Mouse (Mus musculus) liver, adult 2 months (tissue): ENCODE results near the gene Odf2.
"Not testable (repeated sequence)": the region's sequence is repeated elsewhere in the genome, so short reads cannot be mapped to it uniquely, and the experiment has no call there.

Experiments
- CTCF ChIP-seq: fragments of 200-500 bp; IDR thresholded peaks from 2 replicates; pipeline ENCODE4 v1.5.1; 2011; ENCODE audit warnings: low read depth, low read length, control low read depth
- POLR2A ChIP-seq: fragments of 200-500 bp; IDR thresholded peaks from 2 replicates; pipeline ENCODE4 v1.6.1; 2011; ENCODE audit warnings: low read length, control low read depth; ENCODE audit not compliant: insufficient read depth; ENCODE audit errors: extremely low read depth

- TF ChIP-seq CTCF, POLR2A: not testable (repeated sequence)
These were observed 2.2 kb upstream of the Odf2 start for GRCm38 (mm10) chr2:29886659-29887292.
